Mouse (Mus musculus): ENCODE data around the gene Ggt5.

Gene Ggt5

GRCm38 (mm10) chr10:75654053-75654452 lies 64.9 kb downstream of the Ggt5 start:
- peak; percentile 55 to 82 for DNase-seq

- DNase-seq = no peak
Observed at GRCm38 (mm10) chr10:75657165-75657564, 68.0 kb downstream of the Ggt5 start.

DNA sequence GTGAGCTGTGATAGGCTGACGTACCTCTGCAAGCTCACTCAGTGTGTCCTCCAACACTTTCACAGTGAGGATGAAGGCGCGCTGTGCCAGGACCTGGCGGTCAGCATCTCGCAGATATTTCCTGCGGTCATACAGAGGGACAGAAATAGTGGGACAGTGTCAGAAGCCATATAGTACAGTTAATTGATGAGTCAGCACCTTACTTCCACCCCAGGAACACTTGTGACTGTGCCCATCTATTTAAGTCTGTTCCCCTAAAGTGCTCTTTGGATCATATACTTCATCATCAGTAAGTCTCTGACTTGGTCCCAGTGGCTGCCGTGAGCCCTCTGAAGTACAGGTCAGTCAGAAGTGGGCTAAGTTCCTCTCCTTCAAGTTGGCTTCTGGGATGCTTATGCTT lies 68.6 kb downstream of the Ggt5 start:
- DNase-seq = no peak

DNA sequence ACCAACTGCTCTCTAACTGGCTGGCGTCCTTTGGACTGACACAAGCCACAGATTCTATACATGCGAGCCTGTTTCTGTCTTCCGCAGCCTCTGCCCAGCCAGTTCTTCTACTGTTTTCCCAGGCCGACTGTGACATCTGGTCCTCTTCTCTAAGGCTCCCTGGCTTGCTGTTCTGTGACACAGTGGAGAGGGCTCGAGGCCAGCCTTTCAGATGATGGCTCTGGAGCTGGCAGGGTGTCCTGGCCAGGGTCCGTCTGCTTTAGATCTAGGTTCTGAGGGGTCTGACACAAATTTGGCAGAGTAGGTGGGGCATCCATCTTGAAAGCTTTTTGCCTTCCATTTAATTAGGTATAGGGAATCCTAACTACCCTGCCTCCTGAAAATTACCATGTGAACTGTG lies 72.2 kb downstream of the Ggt5 start:
- DNase-seq = no peak

DNA sequence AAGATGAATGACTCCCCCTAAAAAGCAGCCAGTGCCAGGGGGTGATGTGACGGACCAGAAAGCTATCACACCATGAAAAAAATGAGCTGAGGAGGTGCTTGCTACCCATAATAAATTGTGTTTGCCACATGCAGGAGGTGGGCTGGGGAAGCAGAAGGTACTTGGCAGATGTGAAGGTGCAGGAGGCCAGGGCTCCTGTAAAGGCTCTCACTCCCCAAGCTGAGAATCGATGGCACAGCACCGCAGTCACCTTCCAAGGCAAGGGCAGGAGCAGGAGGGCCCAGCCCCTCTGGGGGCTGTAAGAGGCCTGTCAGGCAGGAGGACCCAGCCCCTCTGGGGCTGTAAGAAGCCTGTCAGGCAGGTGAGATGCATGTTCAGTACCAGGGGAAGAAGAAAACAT lies 72.7 kb downstream of the Ggt5 start:
- DNase-seq = no peak

GRCm38 (mm10) chr10:75662575-75662974 lies 73.4 kb downstream of the Ggt5 start:
- no peak for DNase-seq

GRCm38 (mm10) chr10:75664673-75665270 lies 75.6 kb downstream of the Ggt5 start:
- no peak for DNase-seq

- DNase-seq = no peak
Observed at GRCm38 (mm10) chr10:75666451-75667030, 77.4 kb downstream of the Ggt5 start.
